Mouse (Mus musculus): ENCODE data around the gene Sdhc. TPM values are rescaled to one million over a fixed set of nuclear protein-coding genes. Genes with fewer than 3 reads are reported as not detected.

Gene Sdhc
- total and polyA plus RNA-seq, 3 experiments, result 87.5 to 205 (median 153) TPM

DNA sequence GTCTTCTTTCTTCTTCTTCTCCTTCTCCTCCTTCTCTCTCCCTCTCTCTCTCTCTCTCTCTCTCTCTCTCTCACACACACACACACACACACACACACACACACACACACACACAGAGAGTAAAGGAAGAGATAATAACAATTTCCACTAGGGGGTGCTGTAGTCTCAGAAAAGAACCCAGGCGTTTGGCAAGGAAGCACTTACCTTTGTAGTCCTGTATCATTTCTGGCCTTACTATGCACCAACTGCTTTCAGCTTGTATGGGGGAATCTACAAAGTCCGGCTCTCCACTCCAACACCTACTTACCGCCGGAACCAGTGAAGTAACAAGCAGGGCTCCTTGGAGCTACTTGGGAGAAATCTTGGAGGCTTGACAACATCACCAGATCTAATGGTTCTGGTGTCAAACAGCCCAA lies 32.1 kb downstream of the Sdhc start (continued):
- TF ChIP-seq ZNF384 (IDR thresholded peaks at IDR 0.05; ENCODE audit: low read depth, low read length), result no peak
- TF ChIP-seq KAT2A (IDR thresholded peaks at IDR 0.05; ENCODE audit: insufficient replicate concordance, low read length), result no peak
- no peak for TF ChIP-seq MAX (IDR thresholded peaks at IDR 0.05; ENCODE audit: low read length)
- TF ChIP-seq MAZ (IDR thresholded peaks at IDR 0.05; ENCODE audit: low read depth, low read length), result 0 out of 2 replicates have a peak, but pooled peaks have one; percentile 50

- Histone ChIP-seq H3K79me2 (replicated peaks; ENCODE audit: control insufficient read depth, extremely low read depth, insufficient read depth, poor library complexity, severe bottlenecking) (no peaks in the 10 kb centered on the region), H3K9me3 (replicated peaks; ENCODE audit: low read length) (no peaks in the 10 kb centered on the region), H3K9ac (ENCODE audit: insufficient read depth, low read depth) (no peak overlapping the region), H3K27me3 (replicated peaks) (no peaks in the 10 kb centered on the region), H3K4me2 (ENCODE audit: insufficient read depth, low read depth, poor library complexity, severe bottlenecking) (no peak overlapping the region), H3K27ac (ENCODE audit: insufficient read depth, low read depth) (no peak overlapping the region), H3K36me3 (replicated peaks in 1 of 2; ENCODE audit: control insufficient read depth in 1 of 2, insufficient read depth in 1 of 2, low read length in 1 of 2) (no peaks in the 10 kb centered on the region), H3K4me3 (replicated peaks in 1 of 3; ENCODE audit: low read depth in 2 of 3, low read length in 2 of 3, poor library complexity in 1 of 3) (no peak overlapping the region), H3K4me1 (ENCODE audit: control insufficient read depth in 1 of 2, insufficient read depth in 2 of 2) (peaks cover 4 to 13% of the 10 kb centered on the region in 2 experiments)
- in situ Hi-C loops (cut with MboI; ENCODE audit: low pct_ligation_motif_present, low pct_unique_long_range_greater_than_20kb, low sequenced_read_pairs), result no loop called here
- dilution Hi-C loops (cut with MboI; ENCODE audit: extremely low pct_ligation_motif_present, extremely low pct_unique_long_range_greater_than_20kb, low sequenced_read_pairs), result no loop called here
- DNase-seq (ENCODE audit: extremely low read depth), result no peak
- TF ChIP-seq ZNF384 (IDR thresholded peaks at IDR 0.05; ENCODE audit: low read depth, low read length) (no peak), E2F4 (IDR thresholded peaks at IDR 0.05; ENCODE audit: insufficient replicate concordance, low read depth, low read length) (no peak), SMC3 (IDR thresholded peaks at IDR 0.05; ENCODE audit: low read depth, low read length) (no peak), CTCF (conservative IDR thresholded peaks at IDR 0.05 in 1 of 2, IDR thresholded peaks at IDR 0.05 in 1 of 2; ENCODE audit: low read depth in 2 of 2, low read length in 2 of 2) (no peak), PAX5 (IDR thresholded peaks at IDR 0.05; ENCODE audit: low read length) (no peak), HCFC1 (IDR thresholded peaks at IDR 0.05; ENCODE audit: low read depth, low read length) (no peak), NRF1 (IDR thresholded peaks at IDR 0.05; ENCODE audit: low read depth, low read length) (no peak), SIN3A (IDR thresholded peaks at IDR 0.05; ENCODE audit: low read length) (no peak)
Measured at GRCm38 (mm10) chr1:171116280-171116679, 34.1 kb downstream of the Sdhc start.

DNA sequence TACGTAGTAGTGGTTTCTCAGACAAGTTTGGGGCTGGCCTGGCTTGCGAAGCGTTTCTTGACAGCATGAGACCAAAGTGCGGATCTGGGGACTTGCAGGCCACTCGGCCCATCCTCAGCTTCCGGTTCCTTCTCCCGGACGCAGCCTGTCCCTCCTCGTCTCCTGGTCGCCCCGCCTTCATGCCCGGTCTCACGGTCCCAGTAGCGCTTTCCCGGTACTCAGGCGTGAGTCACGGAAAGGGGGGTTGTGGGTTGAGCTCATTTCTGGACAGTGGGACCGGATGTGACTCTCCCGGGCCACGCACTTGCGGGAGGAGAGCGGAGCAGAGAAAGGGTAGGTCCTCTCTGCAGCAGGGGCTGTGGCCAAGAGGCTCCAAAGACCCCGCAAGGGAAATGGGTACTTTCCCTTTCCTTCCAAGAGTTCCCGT lies 36.5 kb downstream of the Sdhc start, which contains the start of gene Cfap126:
Gene Cfap126 (plus strand): TSS at position 46 of the 427 bp plus-strand sequence.
- H3K27ac ChIP-seq (ENCODE audit: insufficient read depth, low read depth), result peak within 1 kb of the TSS; percentile 10
- H3K4me1 ChIP-seq (ENCODE audit: control insufficient read depth in 1 of 2, insufficient read depth in 2 of 2), result peaks cover 6 to 17% of the 10 kb centered on the region in 2 experiments
- in situ Hi-C loops (cut with MboI; ENCODE audit: low pct_ligation_motif_present, low pct_unique_long_range_greater_than_20kb, low sequenced_read_pairs) (loop anchor here (5.0 kb wide), 2 partner anchors 108 to 217 kb away; partner anchors contain the start of gene Tomm40l), dilution Hi-C loops (cut with MboI; ENCODE audit: extremely low pct_ligation_motif_present, extremely low pct_unique_long_range_greater_than_20kb, low sequenced_read_pairs) (no loop called here)
- no peaks in the 10 kb centered on the region for H3K9me3 ChIP-seq (replicated peaks; ENCODE audit: low read length)
- H3K4me3 ChIP-seq (replicated peaks in 1 of 3; ENCODE audit: low read depth in 2 of 3, low read length in 2 of 3, poor library complexity in 1 of 3), result peak within 1 kb of the TSS; percentile 52 to 65 (median 56)
- peak; percentile 73 for DNase-seq (ENCODE audit: extremely low read depth)
- H3K79me2 ChIP-seq (replicated peaks; ENCODE audit: control insufficient read depth, extremely low read depth, insufficient read depth, poor library complexity, severe bottlenecking), result no peaks in the 10 kb centered on the region
- peak within 1 kb of the TSS; percentile 58 for H3K4me2 ChIP-seq (ENCODE audit: insufficient read depth, low read depth, poor library complexity, severe bottlenecking)
- peak within 1 kb of the TSS; percentile 32 for H3K9ac ChIP-seq (ENCODE audit: insufficient read depth, low read depth)
- H3K27me3 ChIP-seq (replicated peaks), result no peaks in the 10 kb centered on the region
- TF ChIP-seq NELFE (IDR thresholded peaks at IDR 0.05; ENCODE audit: low read depth, low read length) (peak; percentile 68), CHD2 (IDR thresholded peaks at IDR 0.05; ENCODE audit: low read length) (0 out of 2 replicates have a peak, but pooled peaks have one; percentile 28), TCF12 (IDR thresholded peaks at IDR 0.05; ENCODE audit: low read depth, low read length) (peak; percentile 84), POLR2A (IDR thresholded peaks at IDR 0.05; ENCODE audit: low read depth, low read length) (peak; percentile 78), MAX (IDR thresholded peaks at IDR 0.05; ENCODE audit: low read length) (peak; percentile 43; the same call in 1 of the 2 replicates), RCOR1 (conservative IDR thresholded peaks at IDR 0.05; ENCODE audit: low read depth, low read length) (no peak), IRF4 (IDR thresholded peaks at IDR 0.05; ENCODE audit: low read depth, low read length) (peak; percentile 81), MEF2A (IDR thresholded peaks at IDR 0.05; ENCODE audit: borderline replicate concordance, low read depth, low read length) (peak; percentile 61; the same call in 1 of the 2 replicates), CHD1 (IDR thresholded peaks at IDR 0.05; ENCODE audit: low read depth, low read length) (0 out of 2 replicates have a peak, but pooled peaks have one; percentile 65), ELF1 (IDR thresholded peaks at IDR 0.05; ENCODE audit: low read depth, low read length) (peak; percentile 80), MYC (IDR thresholded peaks at IDR 0.05; ENCODE audit: low read depth, low read length) (peak; percentile 23; the same call in 1 of the 2 replicates), USF2 (conservative IDR thresholded peaks at IDR 0.05; ENCODE audit: low read depth, low read length) (no peak), BHLHE40 (IDR thresholded peaks at IDR 0.05; ENCODE audit: low read depth, low read length) (peak; percentile 89), MXI1 (IDR thresholded peaks at IDR 0.05; ENCODE audit: low read depth, low read length) (peak; percentile 27; the same call in 1 of the 2 replicates), HCFC1 (IDR thresholded peaks at IDR 0.05; ENCODE audit: low read depth, low read length) (peak; percentile 66), KAT2A (IDR thresholded peaks at IDR 0.05; ENCODE audit: insufficient replicate concordance, low read length) (0 out of 2 replicates have a peak, but pooled peaks have one; percentile 26), TBP (conservative IDR thresholded peaks at IDR 0.05; ENCODE audit: low read depth, low read length) (no peak; the same call in 1 of the 2 replicates), ETS1 (conservative IDR thresholded peaks at IDR 0.05; ENCODE audit: low read depth, low read length) (peak; percentile 65), ZKSCAN1 (IDR thresholded peaks at IDR 0.05; ENCODE audit: borderline replicate concordance, low read depth, low read length) (no peak), RAD21 (IDR thresholded peaks at IDR 0.05; ENCODE audit: low read depth, low read length) (no peak), UBTF (IDR thresholded peaks at IDR 0.05; ENCODE audit: low read depth, low read length) (0 out of 2 replicates have a peak, but pooled peaks have one; percentile 37)
- H3K36me3 ChIP-seq (replicated peaks in 1 of 2; ENCODE audit: control insufficient read depth in 1 of 2, insufficient read depth in 1 of 2, low read length in 1 of 2), result no peaks in the 10 kb centered on the region

All from CH12.LX (cell line).